Mouse (Mus musculus) small intestine, adult 2 months (tissue): ENCODE measurements around the gene Cdca7.

Experiments
- CTCF ChIP-seq: fragments of 200-500 bp; IDR thresholded peaks from 2 replicates; pipeline ENCODE4 v1.5.1; 2012; ENCODE audit warnings: low read depth, mild to moderate bottlenecking, control low read depth, inconsistent platforms, low read length, moderate library complexity, mixed read lengths; ENCODE audit not compliant: insufficient replicate concordance, insufficient read length; ENCODE audit errors: extremely low read depth
- POLR2A ChIP-seq: fragments of 200-500 bp; IDR thresholded peaks from 2 replicates; pipeline ENCODE4 v1.6.1; 2012; ENCODE audit warnings: low read depth, mild to moderate bottlenecking, control low read depth, inconsistent platforms, low read length, moderate library complexity

- TF ChIP-seq CTCF, result no peak
- no peak for TF ChIP-seq POLR2A
Observed at GRCm38 (mm10) chr2:72503646-72504045, 27.7 kb downstream of the Cdca7 start.
